Mouse (Mus musculus) liver, postnatal 0 days (tissue): ENCODE measurements around the gene Dgkg.

Experiments
- CTCF ChIP-seq: sonication (generic); IDR thresholded peaks from 2 replicates; pipeline ENCODE4 v1.5.1; 2016; ENCODE audit warnings: antibody characterized with exemption, low read depth
- EP300 ChIP-seq: IDR thresholded peaks from 2 replicates; pipeline ENCODE4 v1.6.1; 2016; ENCODE audit warnings: antibody characterized with exemption, low read depth, mild to moderate bottlenecking

- TF ChIP-seq CTCF = no peak
- TF ChIP-seq EP300 = no peak
Measured at GRCm38 (mm10) chr16:22656533-22657444, at the start of gene Dgkg.
